Mouse (Mus musculus): Measurements from ENCODE around the gene Mtcl1. TPM values are rescaled to one million over a fixed set of nuclear protein-coding genes. Genes with fewer than 3 reads are reported as not detected.

Gene Mtcl1
- total and polyA plus RNA-seq, 3 experiments, result 1.5 to 6.8 (median 5.9) TPM

GRCm38 (mm10) chr17:66388307-66388706 is 61.2 kb downstream of the Mtcl1 start:
- H3K27me3 ChIP-seq (ENCODE audit: control insufficient read depth, insufficient read depth, low read length), result no peaks in the 10 kb centered on the region
- TF ChIP-seq POLR2A (IDR thresholded peaks at IDR 0.05; ENCODE audit: insufficient read depth, low read depth, low read length), result no peak
- no peak for TF ChIP-seq CTCF (IDR thresholded peaks at IDR 0.05)
- no peak for TF ChIP-seq EP300 (IDR thresholded peaks at IDR 0.05; ENCODE audit: insufficient read depth, low read depth, low read length)
- H3K9ac ChIP-seq (ENCODE audit: low read depth, low read length), result no peak overlapping the region
- no peaks in the 10 kb centered on the region for H3K36me3 ChIP-seq (ENCODE audit: control insufficient read depth, insufficient read depth, low read length)
- H3K27ac ChIP-seq, result no peak overlapping the region
- 83% methylated on average over 4 of the region's 4 CpGs for WGBS
- DNase-seq, result no peak
- H3K79me2 ChIP-seq (replicated peaks; ENCODE audit: control insufficient read depth, insufficient read depth, low read length), result no peaks in the 10 kb centered on the region
- H3K4me3 ChIP-seq, result no peak overlapping the region
- intact Hi-C loops (cut with DNase I), result no loop called here
- H3K4me1 ChIP-seq (ENCODE audit: control insufficient read depth, insufficient read depth, low read length), result no peaks in the 10 kb centered on the region

GRCm38 (mm10) chr17:66381338-66381737 is 68.2 kb downstream of the Mtcl1 start:
- Histone ChIP-seq H3K27ac (no peak overlapping the region), H3K79me2 (replicated peaks; ENCODE audit: control insufficient read depth, insufficient read depth, low read length) (no peaks in the 10 kb centered on the region), H3K36me3 (ENCODE audit: control insufficient read depth, insufficient read depth, low read length) (no peaks in the 10 kb centered on the region), H3K4me1 (ENCODE audit: control insufficient read depth, insufficient read depth, low read length) (no peaks in the 10 kb centered on the region), H3K27me3 (ENCODE audit: control insufficient read depth, insufficient read depth, low read length) (no peaks in the 10 kb centered on the region), H3K4me3 (no peak overlapping the region), H3K9ac (ENCODE audit: low read depth, low read length) (no peak overlapping the region)
- no peak for DNase-seq
- intact Hi-C loops (cut with DNase I), result no loop called here
- WGBS, result 88% methylated on average over 6 of the region's 6 CpGs
- TF ChIP-seq POLR2A (IDR thresholded peaks at IDR 0.05; ENCODE audit: insufficient read depth, low read depth, low read length) (no peak), EP300 (IDR thresholded peaks at IDR 0.05; ENCODE audit: insufficient read depth, low read depth, low read length) (no peak), CTCF (IDR thresholded peaks at IDR 0.05) (no peak)

- TF ChIP-seq EP300 (IDR thresholded peaks at IDR 0.05; ENCODE audit: insufficient read depth, low read depth, low read length), result no peak
- no peak for TF ChIP-seq POLR2A (IDR thresholded peaks at IDR 0.05; ENCODE audit: insufficient read depth, low read depth, low read length)
- no peak for TF ChIP-seq CTCF (IDR thresholded peaks at IDR 0.05)
- Histone ChIP-seq H3K79me2 (replicated peaks; ENCODE audit: control insufficient read depth, insufficient read depth, low read length) (no peaks in the 10 kb centered on the region), H3K4me1 (ENCODE audit: control insufficient read depth, insufficient read depth, low read length) (no peaks in the 10 kb centered on the region), H3K36me3 (ENCODE audit: control insufficient read depth, insufficient read depth, low read length) (no peaks in the 10 kb centered on the region), H3K4me3 (no peak overlapping the region), H3K27ac (no peak overlapping the region), H3K9ac (ENCODE audit: low read depth, low read length) (no peak overlapping the region), H3K27me3 (ENCODE audit: control insufficient read depth, insufficient read depth, low read length) (no peaks in the 10 kb centered on the region)
- WGBS, result 89% methylated on average over 22 of the region's 22 CpGs
- intact Hi-C loops (cut with DNase I), result loop anchor here (1.0 kb wide), 1 partner anchor 7 kb away; no protein-coding TSS in a partner anchor
- no peak for DNase-seq
These were observed 69.4 kb downstream of the Mtcl1 start for GRCm38 (mm10) chr17:66379900-66380857.

- Histone ChIP-seq H3K79me2 (replicated peaks; ENCODE audit: control insufficient read depth, insufficient read depth, low read length) (no peaks in the 10 kb centered on the region), H3K9ac (ENCODE audit: low read depth, low read length) (no peak overlapping the region), H3K27ac (no peak overlapping the region), H3K36me3 (ENCODE audit: control insufficient read depth, insufficient read depth, low read length) (no peaks in the 10 kb centered on the region), H3K4me3 (no peak overlapping the region), H3K27me3 (ENCODE audit: control insufficient read depth, insufficient read depth, low read length) (no peaks in the 10 kb centered on the region), H3K4me1 (ENCODE audit: control insufficient read depth, insufficient read depth, low read length) (peaks cover 4% of the 10 kb centered on the region)
- intact Hi-C loops (cut with DNase I), result loop anchor here (1.0 kb wide), 1 partner anchor 8 kb away; no protein-coding TSS in a partner anchor
- no peak for DNase-seq
- WGBS, result 95% methylated on average over 24 of the region's 24 CpGs
- TF ChIP-seq EP300 (IDR thresholded peaks at IDR 0.05; ENCODE audit: insufficient read depth, low read depth, low read length) (no peak), CTCF (IDR thresholded peaks at IDR 0.05) (no peak), POLR2A (IDR thresholded peaks at IDR 0.05; ENCODE audit: insufficient read depth, low read depth, low read length) (no peak)
These were observed 70.2 kb downstream of the Mtcl1 start for GRCm38 (mm10) chr17:66379308-66379707.

- H3K9ac ChIP-seq (ENCODE audit: low read depth, low read length), result no peak overlapping the region
- H3K79me2 ChIP-seq (replicated peaks; ENCODE audit: control insufficient read depth, insufficient read depth, low read length), result no peaks in the 10 kb centered on the region
- H3K4me1 ChIP-seq (ENCODE audit: control insufficient read depth, insufficient read depth, low read length), result peaks cover 4% of the 10 kb centered on the region
- no peaks in the 10 kb centered on the region for H3K36me3 ChIP-seq (ENCODE audit: control insufficient read depth, insufficient read depth, low read length)
- TF ChIP-seq POLR2A (IDR thresholded peaks at IDR 0.05; ENCODE audit: insufficient read depth, low read depth, low read length), result no peak
- TF ChIP-seq CTCF (IDR thresholded peaks at IDR 0.05), result no peak
- H3K27me3 ChIP-seq (ENCODE audit: control insufficient read depth, insufficient read depth, low read length), result no peaks in the 10 kb centered on the region
- WGBS, result 88% methylated on average over 17 of the region's 17 CpGs
- intact Hi-C loops (cut with DNase I), result no loop called here
- DNase-seq, result no peak
- no peak overlapping the region for H3K4me3 ChIP-seq
- no peak overlapping the region for H3K27ac ChIP-seq
These were observed 71.4 kb downstream of the Mtcl1 start for GRCm38 (mm10) chr17:66378127-66378526.

GRCm38 (mm10) chr17:66374633-66375272 is 74.8 kb downstream of the Mtcl1 start:
- Histone ChIP-seq H3K79me2 (replicated peaks; ENCODE audit: control insufficient read depth, insufficient read depth, low read length) (no peaks in the 10 kb centered on the region), H3K27me3 (ENCODE audit: control insufficient read depth, insufficient read depth, low read length) (no peaks in the 10 kb centered on the region), H3K9ac (ENCODE audit: low read depth, low read length) (no peak overlapping the region), H3K27ac (no peak overlapping the region), H3K36me3 (ENCODE audit: control insufficient read depth, insufficient read depth, low read length) (no peaks in the 10 kb centered on the region), H3K4me1 (ENCODE audit: control insufficient read depth, insufficient read depth, low read length) (peaks cover 4% of the 10 kb centered on the region), H3K4me3 (no peak overlapping the region)
- 51% methylated on average over 14 of the region's 14 CpGs for WGBS
- intact Hi-C loops (cut with DNase I), result no loop called here
- no peak for DNase-seq
- no peak for TF ChIP-seq EP300 (IDR thresholded peaks at IDR 0.05; ENCODE audit: insufficient read depth, low read depth, low read length)
- no peak for TF ChIP-seq CTCF (IDR thresholded peaks at IDR 0.05)

Measured in heart, adult 2 months (tissue).